Mouse (Mus musculus): Measurements from ENCODE around the gene F5. TPM values are rescaled to one million over a fixed set of nuclear protein-coding genes. Genes with fewer than 3 reads are reported as not detected.

F5 gene
- polyA plus RNA-seq, 1 experiment from 2014 or later: 0.24 TPM

Other genes starting within 250 kb of the F5 start
- 15.6 and 18.4 TPM in 2 replicates for gene Scyl3, start 222.7 kb upstream of the F5 start, polyA plus RNA-seq (2015; fragmentation: Nextera tagmentation; extraction: Ambion mirVana)
- gene BC055324, start 157.0 kb upstream of the F5 start, polyA plus RNA-seq (2015; fragmentation: Nextera tagmentation; extraction: Ambion mirVana): 16.2 and 17.4 TPM in 2 replicates
- 8.6 and 9.7 TPM in 2 replicates for gene Mettl18, start 156.9 kb upstream of the F5 start, polyA plus RNA-seq (2015; fragmentation: Nextera tagmentation; extraction: Ambion mirVana)
- 0.25 and 0.26 TPM in 2 replicates for gene Sele, start 103.6 kb upstream of the F5 start, polyA plus RNA-seq (2015; fragmentation: Nextera tagmentation; extraction: Ambion mirVana)
- gene Sell, start 89.9 kb upstream of the F5 start, polyA plus RNA-seq (2015; fragmentation: Nextera tagmentation; extraction: Ambion mirVana): 0.74 and 1.0 TPM in 2 replicates
- 0.36 and 0.57 TPM in 2 replicates for gene Selp, start 36.6 kb upstream of the F5 start, polyA plus RNA-seq (2015; fragmentation: Nextera tagmentation; extraction: Ambion mirVana)
- 11.6 and 11.9 TPM in 2 replicates for gene Slc19a2, start 97.2 kb downstream of the F5 start, polyA plus RNA-seq (2015; fragmentation: Nextera tagmentation; extraction: Ambion mirVana)
- 5.5 and 6.4 TPM in 2 replicates for gene Ccdc181, start 123.7 kb downstream of the F5 start, polyA plus RNA-seq (2015; fragmentation: Nextera tagmentation; extraction: Ambion mirVana)
- 30.3 and 31.4 TPM in 2 replicates for gene Nme7, start 152.3 kb downstream of the F5 start, polyA plus RNA-seq (2015; fragmentation: Nextera tagmentation; extraction: Ambion mirVana)
- gene Blzf1, start 155.7 kb downstream of the F5 start, polyA plus RNA-seq (2015; fragmentation: Nextera tagmentation; extraction: Ambion mirVana): 45.5 and 46.2 TPM in 2 replicates